Mouse (Mus musculus) kidney, adult 8-10 months (tissue): Measurements from ENCODE around the gene Fam198b.

Source experiments
- DNase-seq, 2 experiments: peaks; one replicate each; pipeline ENCODE4 v3.0.0; 2022

Gene Fam198b

GRCm38 (mm10) chr3:79925950-79926697, 41.8 kb downstream of the Fam198b start:
- DNase-seq: no peak

- no peak for DNase-seq
Measured at GRCm38 (mm10) chr3:79927050-79927449, 42.7 kb downstream of the Fam198b start.

GRCm38 (mm10) chr3:79928409-79928808, 44.1 kb downstream of the Fam198b start:
- no peak for DNase-seq

GRCm38 (mm10) chr3:79930141-79930744, 45.9 kb downstream of the Fam198b start:
- DNase-seq: no peak

GRCm38 (mm10) chr3:79936213-79936612, 51.9 kb downstream of the Fam198b start:
- peak in 1 of 2 experiments; percentile 2 for DNase-seq

- no peak for DNase-seq
Measured at GRCm38 (mm10) chr3:79936730-79937447, 52.6 kb downstream of the Fam198b start.

- DNase-seq: peak; percentile 23 to 51
Measured at GRCm38 (mm10) chr3:79947736-79948135, 63.4 kb downstream of the Fam198b start.

- DNase-seq: no peak
Measured at GRCm38 (mm10) chr3:79948151-79948550, 63.8 kb downstream of the Fam198b start.

- peak in 1 of 2 experiments; percentile 9 for DNase-seq
Measured at GRCm38 (mm10) chr3:79953164-79953759, 68.9 kb downstream of the Fam198b start.

- DNase-seq: no peak
Measured at GRCm38 (mm10) chr3:79955262-79955661, 70.9 kb downstream of the Fam198b start.

GRCm38 (mm10) chr3:79956792-79957191, 72.5 kb downstream of the Fam198b start:
- DNase-seq: no peak

- no peak for DNase-seq
Measured at GRCm38 (mm10) chr3:79957752-79958151, 73.4 kb downstream of the Fam198b start.

- DNase-seq: no peak
Measured at GRCm38 (mm10) chr3:79966709-79967108, 82.4 kb downstream of the Fam198b start.

GRCm38 (mm10) chr3:79967346-79967745, 83.0 kb downstream of the Fam198b start:
- no peak for DNase-seq

GRCm38 (mm10) chr3:79968426-79968825, 84.1 kb downstream of the Fam198b start:
- no peak for DNase-seq

GRCm38 (mm10) chr3:79969536-79969935, 85.2 kb downstream of the Fam198b start:
- DNase-seq: peak in 1 of 2 experiments; percentile 15

GRCm38 (mm10) chr3:79970070-79970469, 85.7 kb downstream of the Fam198b start:
- DNase-seq: no peak

GRCm38 (mm10) chr3:79970498-79970897, 86.2 kb downstream of the Fam198b start:
- no peak for DNase-seq

- DNase-seq: no peak
Measured at GRCm38 (mm10) chr3:79971542-79971941, 87.2 kb downstream of the Fam198b start.

GRCm38 (mm10) chr3:79976786-79977185, 92.5 kb downstream of the Fam198b start:
- no peak for DNase-seq

- peak in 1 of 2 experiments; percentile 28 for DNase-seq
Measured at GRCm38 (mm10) chr3:79977656-79978450, 93.5 kb downstream of the Fam198b start.

- DNase-seq: no peak
Measured at GRCm38 (mm10) chr3:79980714-79981113, 96.4 kb downstream of the Fam198b start.
